Mouse (Mus musculus) liver, adult 2 months (tissue): ENCODE measurements at regions not wholly inside any gene's neighbourhood (a gene's known extent, or its start where the extent isn't known, plus 50 kb on each side); places are given as distances from the start of the nearest gene placed in this dataset.

Experiments
- DNase-seq: peaks from one replicate; pipeline ENCODE4 v3.0.0-alpha.2; 2011; ENCODE audit warnings: low read depth, low spot score; ENCODE audit errors: extremely low read depth
- H3K27ac ChIP-seq: fragments of 200-500 bp; replicated peaks from 2 replicates; pipeline ENCODE4 v1.5.1; 2012; ENCODE audit warnings: low read depth, mild to moderate bottlenecking, control low read depth, inconsistent platforms, low read length; ENCODE audit not compliant: insufficient read depth
- H3K27me3 ChIP-seq: fragments of 200-500 bp; 2 replicates; pipeline ENCODE4 v1.6.1; 2012; ENCODE audit warnings: mild to moderate bottlenecking, moderate library complexity, low read length, inconsistent platforms; ENCODE audit not compliant: control insufficient read depth, insufficient read depth
- H3K36me3 ChIP-seq: fragments of 200-500 bp; 2 replicates; pipeline ENCODE4 v1.6.1; 2012; ENCODE audit warnings: low read length, inconsistent platforms; ENCODE audit not compliant: control insufficient read depth, insufficient read depth
- H3K4me1 ChIP-seq: fragments of 200-500 bp; 2 replicates; pipeline ENCODE4 v1.6.1; 2011; ENCODE audit warnings: low read length; ENCODE audit not compliant: control insufficient read depth, insufficient read depth
- H3K4me3 ChIP-seq: fragments of 200-500 bp; 2 replicates; pipeline ENCODE4 v1.5.1; 2011; ENCODE audit warnings: low read depth, mild to moderate bottlenecking, control low read depth, low read length, moderate library complexity; ENCODE audit not compliant: insufficient read depth
- H3K79me2 ChIP-seq: fragments of 200-500 bp; 2 replicates; pipeline ENCODE4 v1.6.1; 2012; ENCODE audit warnings: inconsistent platforms, mild to moderate bottlenecking, low read length, moderate library complexity; ENCODE audit not compliant: control insufficient read depth, insufficient read depth
- H3K9ac ChIP-seq: fragments of 200-500 bp; 2 replicates; pipeline ENCODE4 v1.6.1; 2012; ENCODE audit warnings: low read depth, mild to moderate bottlenecking, control low read depth, inconsistent platforms, low read length
- CTCF ChIP-seq: fragments of 200-500 bp; IDR thresholded peaks from 2 replicates; pipeline ENCODE4 v1.5.1; 2011; ENCODE audit warnings: low read depth, low read length, control low read depth
- POLR2A ChIP-seq: fragments of 200-500 bp; IDR thresholded peaks from 2 replicates; pipeline ENCODE4 v1.6.1; 2011; ENCODE audit warnings: low read length, control low read depth; ENCODE audit not compliant: insufficient read depth; ENCODE audit errors: extremely low read depth
- WGBS: fragments of 180-500 bp; shearing (Covaris S2); methylation state at CpG from one replicate; pipeline ENCODE4 v1.1.7; 2018; 5-methylcytosine and 5-hydroxymethylcytosine counted together

DNA sequence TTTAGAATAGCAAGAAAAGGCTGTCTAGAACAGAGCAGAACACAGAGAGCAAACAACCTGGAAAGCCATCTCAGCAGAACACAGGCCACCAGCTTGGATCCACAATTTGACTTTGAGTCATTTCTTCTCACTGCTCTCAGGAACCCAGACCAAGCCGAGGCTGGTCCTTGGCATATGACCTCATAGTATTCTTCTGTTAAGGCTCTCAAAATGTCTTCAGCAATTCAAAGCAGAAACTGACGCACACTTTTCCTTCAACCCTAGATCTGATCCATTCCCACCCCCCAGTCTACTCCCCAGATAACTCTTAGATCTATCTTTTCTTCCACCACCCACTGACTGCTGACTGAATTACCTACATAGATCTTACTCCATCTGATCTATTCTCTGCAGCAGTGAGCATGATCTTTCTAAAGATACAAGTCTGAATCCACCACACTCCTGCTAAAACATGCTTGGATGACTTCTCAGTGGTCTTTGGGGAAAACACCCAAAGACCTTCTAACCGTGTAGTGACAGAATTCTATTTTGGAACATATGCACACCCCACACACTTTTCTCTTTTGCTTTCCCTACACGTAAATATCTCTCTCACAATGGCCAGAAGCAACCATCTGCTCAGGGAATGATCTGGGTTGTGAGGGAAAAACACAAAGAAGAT, 88.6 kb downstream of the Tbx19 start:
- no peak overlapping the region for H3K4me3 ChIP-seq
- no peaks in the 10 kb centered on the region for H3K27me3 ChIP-seq
- H3K79me2 ChIP-seq: no peaks in the 10 kb centered on the region
- no peak overlapping the region for H3K27ac ChIP-seq
- DNase-seq: no peak
- H3K4me1 ChIP-seq: no peaks in the 10 kb centered on the region
- no peak for TF ChIP-seq CTCF
- no peak for TF ChIP-seq POLR2A
- H3K9ac ChIP-seq: no peak overlapping the region
- WGBS: 89% methylated on average over 4 of the region's 4 CpGs
- H3K36me3 ChIP-seq: no peaks in the 10 kb centered on the region

DNA sequence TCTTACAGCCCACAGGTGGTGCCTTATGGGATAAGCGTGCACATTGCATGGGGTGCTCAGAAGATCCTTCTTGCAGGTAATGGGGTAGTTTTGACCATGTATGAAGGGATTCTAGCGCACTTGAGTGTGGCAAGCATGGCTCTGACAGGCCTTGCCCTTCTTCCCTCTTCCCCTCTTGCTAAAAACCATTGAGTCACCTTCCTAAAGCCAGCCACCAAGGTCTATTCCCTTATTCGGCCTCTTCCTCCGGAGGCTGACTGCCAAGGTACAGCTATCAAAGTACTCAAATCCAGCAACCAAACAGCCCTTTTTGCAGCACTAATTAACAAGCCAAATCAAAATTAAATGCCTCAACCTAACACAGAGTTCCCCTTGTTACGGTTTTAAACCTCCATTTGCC, 95.6 kb downstream of the Tbx19 start:
- H3K27ac ChIP-seq: no peak overlapping the region
- TF ChIP-seq POLR2A (no peak), CTCF (no peak)
- H3K79me2 ChIP-seq: no peaks in the 10 kb centered on the region
- no peaks in the 10 kb centered on the region for H3K36me3 ChIP-seq
- no peak overlapping the region for H3K4me3 ChIP-seq
- no peak overlapping the region for H3K9ac ChIP-seq
- WGBS: 85% methylated on average over 5 of the region's 5 CpGs
- no peak for DNase-seq
- H3K4me1 ChIP-seq: no peaks in the 10 kb centered on the region
- H3K27me3 ChIP-seq: no peaks in the 10 kb centered on the region

DNA sequence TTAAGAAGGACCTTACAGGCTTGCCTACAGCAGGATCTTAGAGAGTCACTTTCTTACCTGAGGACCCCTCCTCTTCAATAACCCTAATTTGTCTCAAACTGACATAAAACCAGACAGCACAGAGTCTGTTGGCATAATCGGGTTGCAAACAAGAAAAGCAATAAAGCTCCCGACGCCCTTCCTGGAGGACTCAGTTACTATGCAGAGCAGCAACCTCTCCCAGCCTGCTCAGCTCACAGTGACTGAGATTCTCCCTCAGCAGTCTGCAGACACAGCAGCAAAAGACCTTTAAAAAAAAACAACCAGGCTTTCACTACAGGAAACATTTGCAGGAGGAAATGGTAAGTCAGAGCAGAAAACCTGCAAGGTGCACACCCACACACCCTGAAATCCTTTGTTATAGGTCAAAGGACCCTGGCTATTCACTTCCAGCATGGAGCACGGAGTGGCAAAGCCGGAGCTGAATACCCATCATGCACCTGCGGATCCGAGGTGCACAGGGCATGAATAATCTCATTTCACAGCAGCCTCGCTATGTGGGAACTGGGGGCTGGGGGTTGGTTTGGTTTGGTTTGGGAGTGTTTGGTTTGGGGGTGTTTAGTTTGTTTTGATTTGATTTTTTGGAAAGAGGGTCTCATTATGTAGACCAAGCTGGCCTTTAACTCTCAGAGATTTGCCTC, 97.6 kb downstream of the Tbx19 start:
- no peak overlapping the region for H3K9ac ChIP-seq
- TF ChIP-seq CTCF (no peak), POLR2A (no peak)
- no peaks in the 10 kb centered on the region for H3K79me2 ChIP-seq
- no peak overlapping the region for H3K4me3 ChIP-seq
- no peaks in the 10 kb centered on the region for H3K36me3 ChIP-seq
- WGBS: 79% methylated on average over 8 of the region's 8 CpGs
- H3K4me1 ChIP-seq: no peaks in the 10 kb centered on the region
- no peaks in the 10 kb centered on the region for H3K27me3 ChIP-seq
- H3K27ac ChIP-seq: no peak overlapping the region
- DNase-seq: no peak

DNA sequence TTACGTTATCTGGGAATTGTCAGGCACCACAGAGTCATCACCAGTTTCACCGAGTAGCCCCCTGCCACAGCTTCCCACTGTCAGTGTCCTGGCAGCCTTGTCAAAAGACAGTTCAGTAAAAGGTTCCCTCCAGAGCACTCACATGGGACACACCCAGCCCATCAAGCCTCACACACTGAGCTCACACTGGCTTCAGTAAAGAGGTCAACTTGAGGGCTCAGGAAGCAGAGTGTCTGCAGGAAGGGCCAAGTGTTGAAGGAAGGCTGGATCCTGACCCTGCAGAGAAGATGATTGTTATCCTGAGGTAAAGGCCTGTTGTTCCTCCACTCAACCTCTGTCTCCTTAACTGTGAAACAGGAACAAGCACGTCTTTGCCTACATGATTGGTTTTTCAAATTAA, 99.2 kb downstream of the Tbx19 start:
- H3K79me2 ChIP-seq: no peaks in the 10 kb centered on the region
- no peak overlapping the region for H3K9ac ChIP-seq
- 64% methylated on average over 3 of the region's 3 CpGs for WGBS
- H3K4me3 ChIP-seq: no peak overlapping the region
- no peak for DNase-seq
- no peaks in the 10 kb centered on the region for H3K27me3 ChIP-seq
- TF ChIP-seq CTCF (no peak), POLR2A (no peak)
- no peaks in the 10 kb centered on the region for H3K36me3 ChIP-seq
- H3K27ac ChIP-seq: no peak overlapping the region
- no peaks in the 10 kb centered on the region for H3K4me1 ChIP-seq

DNA sequence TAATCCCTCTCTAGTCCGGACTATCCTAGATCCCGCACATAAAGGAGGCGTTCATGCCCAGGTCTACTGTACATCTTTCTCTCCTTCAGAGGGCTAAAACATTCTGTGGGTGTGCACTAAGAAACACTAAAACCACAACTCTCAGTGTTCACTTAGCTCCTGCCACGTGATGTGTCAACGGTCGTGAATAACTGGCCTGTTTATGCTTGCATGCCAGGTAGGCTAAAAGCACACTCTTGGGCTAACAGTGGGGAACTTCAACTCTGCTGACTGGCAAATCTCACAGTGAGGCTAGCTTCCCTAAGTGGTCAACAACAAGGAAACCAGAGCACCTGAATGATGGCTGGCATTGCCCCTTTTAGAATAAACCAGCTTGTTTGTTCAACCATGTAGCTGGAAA, 106.3 kb downstream of the Tbx19 start:
- H3K4me3 ChIP-seq: no peak overlapping the region
- TF ChIP-seq CTCF (no peak), POLR2A (no peak)
- no peaks in the 10 kb centered on the region for H3K27me3 ChIP-seq
- no peak overlapping the region for H3K27ac ChIP-seq
- H3K79me2 ChIP-seq: no peaks in the 10 kb centered on the region
- H3K36me3 ChIP-seq: no peaks in the 10 kb centered on the region
- H3K4me1 ChIP-seq: no peaks in the 10 kb centered on the region
- H3K9ac ChIP-seq: no peak overlapping the region
- 91% methylated on average over 6 of the region's 6 CpGs for WGBS
- no peak for DNase-seq

DNA sequence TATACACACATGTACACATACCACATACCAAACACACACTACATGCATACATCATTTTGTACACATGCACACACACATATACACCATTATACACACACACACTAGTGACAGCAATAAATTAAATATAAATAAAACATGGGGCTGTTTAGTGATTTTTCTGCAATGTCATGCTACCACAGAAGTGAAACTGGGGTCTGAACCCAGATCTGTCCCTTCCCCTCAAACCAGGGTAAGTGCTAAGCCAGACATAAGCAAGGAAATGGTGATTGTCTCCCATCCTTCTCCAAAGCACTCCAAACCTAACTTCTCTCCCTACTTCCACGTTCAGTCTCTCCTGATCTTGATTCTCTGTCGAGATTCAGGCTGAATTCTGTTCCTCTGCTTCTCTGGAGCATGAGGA, 109.3 kb downstream of the Tbx19 start:
- no peak overlapping the region for H3K27ac ChIP-seq
- no peak overlapping the region for H3K9ac ChIP-seq
- H3K4me1 ChIP-seq: no peaks in the 10 kb centered on the region
- no peaks in the 10 kb centered on the region for H3K36me3 ChIP-seq
- no peak overlapping the region for H3K4me3 ChIP-seq
- H3K27me3 ChIP-seq: no peaks in the 10 kb centered on the region
- DNase-seq: no peak
- TF ChIP-seq CTCF: no peak
- no peak for TF ChIP-seq POLR2A
- no peaks in the 10 kb centered on the region for H3K79me2 ChIP-seq
- 49% methylated on average over 2 of the region's 2 CpGs for WGBS
